Mouse (Mus musculus) T-cell, adult 2 months (primary cell): Measurements from ENCODE around the gene Scrn2.

Experiments
- DNase-seq: peaks from one replicate; pipeline ENCODE4 v3.0.0; 2022; ENCODE audit warnings: low spot score

Gene Scrn2

GRCm38 (mm10) chr11:97050216-97050943, 20.6 kb downstream of the Scrn2 start, which contains the start of gene Osbpl7:
Gene Osbpl7, plus strand, starts transcription at chr11:97050628.
- DNase-seq = peak; percentile 81

GRCm38 (mm10) chr11:97050944-97051586, 21.3 kb downstream of the Scrn2 start:
- no peak for DNase-seq

- DNase-seq = no peak
Measured at GRCm38 (mm10) chr11:97052219-97052646, 22.5 kb downstream of the Scrn2 start.

GRCm38 (mm10) chr11:97063274-97063920, 33.7 kb downstream of the Scrn2 start:
- no peak for DNase-seq

- no peak for DNase-seq
Measured at GRCm38 (mm10) chr11:97063921-97064295, 34.2 kb downstream of the Scrn2 start.

- DNase-seq = no peak
Measured at GRCm38 (mm10) chr11:97065538-97066295, 36.0 kb downstream of the Scrn2 start.

- DNase-seq = no peak
Measured at GRCm38 (mm10) chr11:97066656-97067360, 37.1 kb downstream of the Scrn2 start.

- no peak for DNase-seq
Measured at GRCm38 (mm10) chr11:97069333-97069732, 39.6 kb downstream of the Scrn2 start.

GRCm38 (mm10) chr11:97069770-97070169, 40.0 kb downstream of the Scrn2 start:
- no peak for DNase-seq

GRCm38 (mm10) chr11:97071129-97071528, 41.4 kb downstream of the Scrn2 start:
- DNase-seq = no peak

- DNase-seq = peak; percentile 25
Measured at GRCm38 (mm10) chr11:97072533-97072932, 42.8 kb downstream of the Scrn2 start.

GRCm38 (mm10) chr11:97074235-97074634, 44.5 kb downstream of the Scrn2 start:
- no peak for DNase-seq

GRCm38 (mm10) chr11:97078751-97079150, 49.0 kb downstream of the Scrn2 start:
- DNase-seq = no peak

GRCm38 (mm10) chr11:97080291-97080690, 50.6 kb downstream of the Scrn2 start:
- DNase-seq = no peak

- DNase-seq = peak; percentile 53
Measured at GRCm38 (mm10) chr11:97082977-97083376, 53.2 kb downstream of the Scrn2 start.
